Mouse (Mus musculus): ENCODE measurements around the gene Nrk. TPM values are rescaled to one million over a fixed set of nuclear protein-coding genes. Genes with fewer than 3 reads are reported as not detected.

Nrk gene
- polyA plus RNA-seq, 1 experiment from 2014 or later: 3.3 TPM

- Histone ChIP-seq H3K9ac (no peak overlapping the region), H3K9me3 (no peaks in the 10 kb centered on the region), H3K36me3 (replicated peaks) (no peaks in the 10 kb centered on the region), H3K27me3 (no peaks in the 10 kb centered on the region), H3K4me3 (replicated peaks) (no peak overlapping the region), H3K27ac (no peak overlapping the region), H3K4me2 (no peak overlapping the region), H3K4me1 (no peaks in the 10 kb centered on the region)
- no peak for ATAC-seq (ENCODE audit: low FRiP score)
- 100% methylated on average over 1 of the region's 1 CpGs for WGBS
Measured at GRCm38 (mm10) chrX:139037666-139038065, 123.4 kb downstream of the Nrk start.

GRCm38 (mm10) chrX:139039314-139039713 lies 125.1 kb downstream of the Nrk start:
- Histone ChIP-seq H3K4me2 (no peak overlapping the region), H3K36me3 (replicated peaks) (no peaks in the 10 kb centered on the region), H3K9ac (no peak overlapping the region), H3K4me1 (no peaks in the 10 kb centered on the region), H3K27me3 (no peaks in the 10 kb centered on the region), H3K27ac (no peak overlapping the region), H3K4me3 (replicated peaks) (no peak overlapping the region), H3K9me3 (no peaks in the 10 kb centered on the region)
- no peak for ATAC-seq (ENCODE audit: low FRiP score)
- WGBS: 96% methylated on average over 2 of the region's 2 CpGs

DNA sequence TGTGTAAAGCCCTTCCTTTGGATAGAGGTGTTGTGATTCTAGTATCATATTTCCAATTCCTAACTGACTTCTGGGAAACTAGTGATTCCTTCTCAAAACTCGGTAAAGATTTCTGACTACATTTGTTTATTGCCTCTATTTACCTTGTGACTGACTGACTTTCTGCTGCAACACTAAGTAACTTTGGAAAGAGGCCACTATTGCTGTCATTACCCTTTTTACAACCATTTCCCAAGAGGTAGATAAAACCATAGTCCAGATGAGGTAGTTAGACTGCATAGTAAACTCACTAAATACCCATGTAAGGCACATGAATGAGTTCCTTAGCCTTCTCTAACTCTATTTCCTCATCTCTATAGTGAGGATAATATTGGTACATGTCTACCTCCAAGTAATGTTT lies 126.9 kb downstream of the Nrk start:
- Histone ChIP-seq H3K9ac (no peak overlapping the region), H3K9me3 (no peaks in the 10 kb centered on the region), H3K27me3 (no peaks in the 10 kb centered on the region), H3K27ac (no peak overlapping the region), H3K36me3 (replicated peaks) (no peaks in the 10 kb centered on the region), H3K4me2 (no peak overlapping the region), H3K4me1 (no peaks in the 10 kb centered on the region), H3K4me3 (replicated peaks) (no peak overlapping the region)
- ATAC-seq (ENCODE audit: low FRiP score): no peak
- WGBS: 91% methylated on average over 1 of the region's 1 CpGs

DNA sequence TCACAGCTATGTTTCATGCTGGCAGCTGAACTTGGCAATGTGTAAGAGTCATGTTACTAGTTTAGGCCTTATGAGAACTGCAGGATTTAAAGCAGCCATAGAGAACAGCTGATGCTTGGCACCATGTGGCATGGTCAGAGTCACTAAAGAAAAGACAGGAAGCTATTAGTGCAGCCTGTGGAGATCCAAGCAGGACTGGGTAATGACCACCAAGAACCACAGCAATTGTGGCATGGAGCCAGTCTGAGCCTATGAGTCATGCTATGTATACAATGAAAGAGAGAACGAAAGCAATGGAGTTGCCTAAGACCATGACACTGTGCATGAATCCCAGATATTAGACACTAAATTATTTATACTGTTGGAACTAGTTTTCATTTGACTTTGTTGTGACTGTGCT lies 137.7 kb downstream of the Nrk start:
- H3K4me1 ChIP-seq: no peaks in the 10 kb centered on the region
- no peak overlapping the region for H3K4me2 ChIP-seq
- no peaks in the 10 kb centered on the region for H3K36me3 ChIP-seq (replicated peaks)
- no peak overlapping the region for H3K4me3 ChIP-seq (replicated peaks)
- no peaks in the 10 kb centered on the region for H3K27me3 ChIP-seq
- H3K9me3 ChIP-seq: no peaks in the 10 kb centered on the region
- ATAC-seq (ENCODE audit: low FRiP score): no peak
- H3K27ac ChIP-seq: no peak overlapping the region
- WGBS: 78% methylated on average over 1 of the region's 1 CpGs
- H3K9ac ChIP-seq: no peak overlapping the region

DNA sequence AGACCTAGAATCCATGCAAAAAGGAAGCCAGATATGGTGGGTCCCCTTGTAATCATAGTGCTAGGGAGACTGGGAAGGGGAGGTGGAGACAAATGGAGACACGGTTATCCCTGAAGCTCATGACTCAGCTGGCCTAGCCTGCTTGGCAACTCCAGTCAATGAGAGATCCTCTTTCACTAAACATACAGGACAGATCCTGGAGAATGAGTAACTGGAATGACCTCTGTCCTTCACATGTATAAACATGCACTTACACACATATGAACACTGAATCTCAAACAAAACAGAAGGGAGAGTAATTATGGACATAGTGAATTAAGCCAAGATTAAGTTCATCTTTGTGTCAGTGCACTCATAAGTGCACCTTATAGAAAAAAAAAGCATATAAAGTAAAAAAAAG lies 138.9 kb downstream of the Nrk start:
- Histone ChIP-seq H3K9ac (no peak overlapping the region), H3K27me3 (no peaks in the 10 kb centered on the region), H3K4me2 (no peak overlapping the region), H3K4me3 (replicated peaks) (no peak overlapping the region), H3K27ac (no peak overlapping the region), H3K36me3 (replicated peaks) (no peaks in the 10 kb centered on the region), H3K9me3 (no peaks in the 10 kb centered on the region), H3K4me1 (no peaks in the 10 kb centered on the region)
- WGBS: 79% methylated on average over 1 of the region's 1 CpGs
- ATAC-seq (ENCODE audit: low FRiP score): no peak

Other genes with a start within 250 kb of the Nrk start
- gene Serpina7, start 170.8 kb downstream of the Nrk start, polyA plus RNA-seq (2016; fragmentation: Nextera tagmentation; extraction: Ambion mirVana): not detected in 2 replicates
- gene 4930513O06Rik, start 171.8 kb downstream of the Nrk start, polyA plus RNA-seq (2016; fragmentation: Nextera tagmentation; extraction: Ambion mirVana): not detected in 2 replicates